Mouse (Mus musculus) neural tube, embryonic 13.5 days (tissue): Measurements from ENCODE around the gene Cd248. TPM values are rescaled to one million over a fixed set of nuclear protein-coding genes. Genes with fewer than 3 reads are reported as not detected.

Experiments
- ATAC-seq: fragments of 200-750 bp; cut with Nextera tagmentation; 2 replicates; pipeline ENCODE4 v1.8.0; 2017; ENCODE audit warnings: low read depth, mild to moderate bottlenecking, moderate TSS enrichment, moderate library complexity
- H3K27ac ChIP-seq: fragments of 300-500 bp; sonication (generic); replicated peaks from 2 replicates; pipeline ENCODE4 v1.5.1; 2015; ENCODE audit warnings: moderate library complexity, mild to moderate bottlenecking, inconsistent platforms
- H3K27me3 ChIP-seq: fragments of 300-500 bp; sonication (generic); 2 replicates; pipeline ENCODE4 v1.6.1; 2015; ENCODE audit warnings: mild to moderate bottlenecking, inconsistent platforms
- H3K36me3 ChIP-seq: fragments of 300-500 bp; sonication (generic); 2 replicates; pipeline ENCODE4 v1.6.1; 2015; ENCODE audit warnings: mild to moderate bottlenecking, inconsistent platforms
- H3K4me1 ChIP-seq: fragments of 300-500 bp; sonication (generic); replicated peaks from 2 replicates; pipeline ENCODE4 v1.6.1; 2015; ENCODE audit warnings: inconsistent platforms
- H3K4me2 ChIP-seq: fragments of 300-500 bp; sonication (generic); 2 replicates; pipeline ENCODE4 v1.6.1; 2015; ENCODE audit warnings: inconsistent platforms, mild to moderate bottlenecking, moderate library complexity
- H3K4me3 ChIP-seq: fragments of 300-500 bp; sonication (generic); 2 replicates; pipeline ENCODE4 v1.5.1; 2015; ENCODE audit warnings: mild to moderate bottlenecking, inconsistent platforms
- H3K9ac ChIP-seq: fragments of 300-500 bp; sonication (generic); 2 replicates; pipeline ENCODE4 v1.6.1; 2015; ENCODE audit warnings: moderate library complexity, mild to moderate bottlenecking, inconsistent platforms
- H3K9me3 ChIP-seq: fragments of 300-500 bp; sonication (generic); 2 replicates; pipeline ENCODE4 v1.6.1; 2016; ENCODE audit warnings: inconsistent platforms
- WGBS: fragments of 180-500 bp; shearing (Covaris S2); methylation state at CpG from one replicate; pipeline ENCODE4 v1.1.7; 2015; 5-methylcytosine and 5-hydroxymethylcytosine counted together
- polyA plus RNA-seq: library from polyadenylated mRNA; unstranded; fragments of >200 nt; fragmentation: Nextera tagmentation; extraction: Ambion mirVana; gene quantifications from 2 replicates; pipeline ENCODE4 v1.2.1, GENCODE M21; 2015

The Cd248 gene
- polyA plus RNA-seq, 1 experiment from 2014 or later: 26.3 TPM

DNA sequence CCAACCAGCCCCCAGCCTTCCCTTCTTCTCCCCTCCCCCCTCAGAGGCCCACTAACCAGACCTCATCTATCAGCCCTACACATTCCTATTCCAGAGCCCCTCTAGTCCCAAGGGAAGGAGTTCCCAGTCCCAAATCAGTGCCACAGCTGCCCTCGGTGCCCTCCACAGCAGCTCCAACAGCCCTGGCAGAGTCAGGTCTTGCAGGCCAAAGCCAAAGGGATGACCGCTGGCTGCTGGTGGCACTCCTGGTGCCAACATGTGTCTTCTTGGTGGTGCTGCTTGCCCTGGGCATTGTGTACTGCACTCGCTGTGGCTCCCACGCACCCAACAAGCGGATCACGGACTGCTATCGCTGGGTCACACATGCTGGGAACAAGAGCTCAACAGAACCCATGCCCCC is 2.1 kb downstream of the Cd248 start:
- Histone ChIP-seq H3K4me3 (peak overlapping the region; percentile 43; the same call in 1 of the 2 replicates), H3K9ac (peak overlapping the region; percentile 8; the same call in 1 of the 2 replicates), H3K27me3 (peaks cover 70% of the 10 kb centered on the region)

DNA sequence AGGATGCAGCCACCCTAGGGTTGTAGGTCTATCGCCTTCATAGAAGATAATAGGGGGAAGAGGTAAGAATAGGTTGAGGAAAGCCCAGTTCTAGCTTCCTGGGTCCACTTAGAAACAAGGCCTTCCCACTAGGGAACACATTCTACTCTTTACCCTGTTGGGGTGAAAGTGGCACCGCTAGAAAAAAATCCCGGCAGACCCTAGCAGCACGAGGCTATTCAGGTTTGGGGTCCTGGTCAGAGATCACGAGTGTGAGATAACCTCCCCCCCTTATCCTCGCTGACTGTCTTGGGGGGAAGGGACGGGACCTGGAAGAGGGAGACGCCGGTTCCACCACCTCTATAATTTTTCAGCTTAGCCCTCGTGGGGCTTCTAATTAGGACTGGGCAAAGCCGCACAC is 3.2 kb downstream of the Cd248 start:
- ATAC-seq: peak; percentile 0; the same call in 1 of the 2 replicates
- peak overlapping the region; percentile 76 for H3K4me2 ChIP-seq
- H3K9ac ChIP-seq: peak overlapping the region; percentile 68
- peak overlapping the region; percentile 43 for H3K4me3 ChIP-seq
- 10% methylated on average over 11 of the region's 11 CpGs for WGBS
- H3K4me1 ChIP-seq: peaks cover 62% of the 10 kb centered on the region
- H3K9me3 ChIP-seq: no peaks in the 10 kb centered on the region
- no peaks in the 10 kb centered on the region for H3K36me3 ChIP-seq
- H3K27me3 ChIP-seq: peaks cover 65% of the 10 kb centered on the region
- H3K27ac ChIP-seq: peak overlapping the region; percentile 79

More for the DNA sequence above, 2.1 kb downstream of the Cd248 start:
- WGBS: 84% methylated on average over 7 of the region's 7 CpGs
- no peaks in the 10 kb centered on the region for H3K36me3 ChIP-seq
- H3K4me1 ChIP-seq: peaks cover 68% of the 10 kb centered on the region
- H3K4me2 ChIP-seq: peak overlapping the region; percentile 76
- no peaks in the 10 kb centered on the region for H3K9me3 ChIP-seq
- ATAC-seq: no peak
- no peak overlapping the region for H3K27ac ChIP-seq

DNA sequence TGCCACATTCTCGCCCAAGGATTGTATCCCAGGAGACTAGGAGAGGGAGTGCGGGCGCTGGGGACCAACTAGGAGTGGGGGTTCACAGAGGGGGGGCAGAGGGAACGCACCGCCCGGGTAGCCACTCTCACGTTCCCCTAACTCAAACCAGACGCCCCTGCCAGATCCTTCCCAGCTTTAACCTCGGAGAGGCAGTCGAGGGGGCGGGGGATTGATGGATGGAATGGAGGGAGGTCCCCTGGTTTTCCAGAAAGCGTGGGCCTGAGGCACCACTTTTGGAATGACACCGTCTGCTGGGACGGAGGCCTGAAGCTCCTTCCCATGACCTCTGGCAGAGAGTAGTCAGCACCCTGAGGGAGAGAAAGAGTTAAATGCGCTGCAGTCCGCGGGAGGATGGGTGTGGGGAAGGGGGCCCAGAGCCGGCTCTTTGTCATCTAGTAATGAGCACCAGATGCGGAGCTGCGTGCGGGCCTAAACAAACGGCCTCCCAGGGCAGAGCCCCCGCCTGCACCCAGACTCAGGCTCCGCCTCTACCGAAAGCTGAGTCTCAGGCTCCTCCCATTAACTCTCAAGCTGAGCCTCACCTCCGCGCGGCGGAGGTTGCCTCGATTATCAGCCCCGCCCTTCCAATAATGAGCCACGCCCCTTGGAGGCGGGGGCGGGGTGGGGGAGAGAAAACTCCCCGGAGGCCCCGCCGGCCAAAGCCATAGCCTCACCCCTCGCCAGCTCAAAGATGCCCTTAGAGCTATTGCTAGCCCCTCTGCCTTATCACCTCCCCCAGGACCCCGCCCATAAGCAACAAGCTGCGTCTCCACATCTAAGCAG is 3.9 kb downstream of the Cd248 start:
- H3K4me1 ChIP-seq: peaks cover 62% of the 10 kb centered on the region
- ATAC-seq: peak; percentile 78
- H3K4me2 ChIP-seq: peak overlapping the region; percentile 76
- under 1% methylated on average over 39 of the region's 40 CpGs for WGBS
- peaks cover 62% of the 10 kb centered on the region for H3K27me3 ChIP-seq
- peak overlapping the region; percentile 68 for H3K9ac ChIP-seq
- H3K4me3 ChIP-seq: peak overlapping the region; percentile 43
- H3K27ac ChIP-seq: peak overlapping the region; percentile 79
- H3K36me3 ChIP-seq: no peaks in the 10 kb centered on the region
- H3K9me3 ChIP-seq: no peaks in the 10 kb centered on the region

DNA sequence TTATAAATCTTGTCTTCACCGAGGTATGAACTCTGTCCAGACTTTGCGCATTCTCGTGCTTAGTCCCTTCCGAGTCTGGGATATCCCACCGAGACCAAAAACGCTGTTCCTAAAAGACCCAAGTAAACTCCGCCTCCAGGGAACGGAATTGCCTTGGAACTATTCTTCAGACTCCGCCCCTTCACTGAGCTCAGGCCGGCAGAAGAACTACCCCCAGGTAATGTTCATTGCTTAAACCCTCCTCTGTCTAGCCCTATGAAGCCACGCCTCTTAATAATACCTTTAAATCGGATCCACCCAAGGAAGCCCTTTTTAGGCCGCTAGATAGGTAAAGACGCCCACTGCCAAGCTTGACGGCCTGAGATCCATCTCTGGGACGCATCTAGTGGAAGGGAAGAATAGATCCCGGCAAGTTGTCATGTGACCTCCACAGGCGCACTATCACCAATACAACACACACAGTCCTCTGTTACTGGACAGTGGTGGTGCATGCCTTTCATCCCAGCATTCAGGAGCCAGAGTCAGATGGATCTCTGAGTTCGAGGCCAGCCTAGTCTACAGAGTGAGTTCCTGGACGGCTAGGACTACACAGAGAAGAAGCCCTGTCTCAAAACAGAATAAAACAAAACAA is 4.6 kb downstream of the Cd248 start:
- Histone ChIP-seq H3K4me1 (peaks cover 56% of the 10 kb centered on the region), H3K27ac (peak overlapping the region; percentile 39), H3K9me3 (no peaks in the 10 kb centered on the region), H3K9ac (peak overlapping the region; percentile 68), H3K4me3 (peak overlapping the region; percentile 43), H3K36me3 (no peaks in the 10 kb centered on the region), H3K27me3 (peaks cover 55% of the 10 kb centered on the region), H3K4me2 (peak overlapping the region; percentile 76)
- peak; percentile 7 for ATAC-seq
- 3% methylated on average over 20 of the region's 20 CpGs for WGBS

DNA sequence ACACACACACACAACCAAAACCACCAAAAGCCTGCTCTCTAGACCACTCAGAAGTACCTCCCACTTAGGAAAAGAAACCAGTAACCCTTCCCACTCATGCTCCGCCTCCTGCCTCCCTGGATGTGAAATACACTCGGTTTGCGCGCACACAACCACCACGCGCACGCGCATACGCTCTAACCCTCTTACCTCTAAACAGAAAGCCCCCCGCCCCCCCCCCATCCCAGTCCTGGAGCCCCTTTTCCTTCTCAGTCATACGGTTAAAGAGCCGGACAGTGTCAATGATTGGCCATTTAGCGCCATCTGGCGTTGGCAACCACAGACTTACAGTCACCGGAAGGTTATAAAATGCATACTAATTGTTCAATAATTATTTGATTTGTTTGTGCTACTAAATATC is 5.2 kb downstream of the Cd248 start:
- Histone ChIP-seq H3K4me1 (peaks cover 50% of the 10 kb centered on the region), H3K4me2 (peak overlapping the region; percentile 76), H3K27ac (no peak overlapping the region; the same call in 1 of the 2 replicates), H3K9me3 (no peaks in the 10 kb centered on the region), H3K4me3 (peak overlapping the region; percentile 43), H3K9ac (no peak overlapping the region), H3K36me3 (no peaks in the 10 kb centered on the region), H3K27me3 (peaks cover 51% of the 10 kb centered on the region)
- 2% methylated on average over 15 of the region's 15 CpGs for WGBS
- no peak for ATAC-seq

- H3K9me3 ChIP-seq: no peaks in the 10 kb centered on the region
- no peak overlapping the region for H3K9ac ChIP-seq
- WGBS: 40% methylated on average over 5 of the region's 5 CpGs
- no peak overlapping the region for H3K27ac ChIP-seq
- no peaks in the 10 kb centered on the region for H3K36me3 ChIP-seq
- H3K4me2 ChIP-seq: no peak overlapping the region
- ATAC-seq: no peak
- H3K27me3 ChIP-seq: peaks cover 47% of the 10 kb centered on the region
- no peak overlapping the region for H3K4me3 ChIP-seq
- H3K4me1 ChIP-seq: peaks cover 45% of the 10 kb centered on the region
These were observed 5.6 kb downstream of the Cd248 start for GRCm38 (mm10) chr19:5073518-5073917.

DNA sequence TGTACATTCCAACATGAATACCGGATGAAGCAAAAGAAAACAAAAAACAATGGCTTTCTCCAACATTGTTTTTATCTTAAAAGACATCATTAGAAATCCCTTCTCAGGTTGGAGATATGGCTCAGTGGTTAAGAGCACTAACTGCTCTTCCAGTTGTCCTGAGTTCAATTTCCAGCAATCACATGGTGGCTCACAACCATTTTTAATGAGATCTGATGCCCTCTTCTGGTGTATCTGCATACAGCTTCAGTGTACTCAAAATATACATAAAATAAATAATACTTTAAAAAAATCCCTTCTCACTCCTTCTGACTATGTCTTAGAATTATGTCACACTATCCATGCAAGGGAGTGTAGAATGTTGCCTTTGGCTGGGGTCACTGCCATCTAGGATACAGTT is 11.4 kb downstream of the Cd248 start:
- WGBS: 98% methylated on average over 1 of the region's 1 CpGs

GRCm38 (mm10) chr19:5082005-5082404 is 14.1 kb downstream of the Cd248 start:
- Histone ChIP-seq H3K4me1 (peaks cover 13% of the 10 kb centered on the region; the same call in 1 of the 2 replicates), H3K36me3 (no peaks in the 10 kb centered on the region), H3K27me3 (peaks cover 76% of the 10 kb centered on the region), H3K9ac (no peak overlapping the region), H3K4me2 (no peak overlapping the region), H3K27ac (no peak overlapping the region), H3K4me3 (no peak overlapping the region), H3K9me3 (no peaks in the 10 kb centered on the region)
- ATAC-seq: no peak
- 65% methylated on average over 18 of the region's 18 CpGs for WGBS

More for the DNA sequence above, 11.4 kb downstream of the Cd248 start:
- Histone ChIP-seq H3K4me3 (no peak overlapping the region), H3K36me3 (no peaks in the 10 kb centered on the region), H3K9me3 (no peaks in the 10 kb centered on the region), H3K4me2 (no peak overlapping the region), H3K9ac (no peak overlapping the region), H3K4me1 (no peaks in the 10 kb centered on the region), H3K27ac (no peak overlapping the region), H3K27me3 (peaks cover 68% of the 10 kb centered on the region)
- no peak for ATAC-seq

- ATAC-seq: no peak
- Histone ChIP-seq H3K9me3 (no peaks in the 10 kb centered on the region), H3K4me3 (no peak overlapping the region), H3K4me2 (no peak overlapping the region), H3K4me1 (peaks cover 18% of the 10 kb centered on the region), H3K9ac (no peak overlapping the region), H3K27ac (no peak overlapping the region), H3K27me3 (peaks cover 76% of the 10 kb centered on the region), H3K36me3 (no peaks in the 10 kb centered on the region)
- WGBS: 68% methylated on average over 24 of the region's 24 CpGs
These were observed 14.7 kb downstream of the Cd248 start for GRCm38 (mm10) chr19:5082596-5082995.

DNA sequence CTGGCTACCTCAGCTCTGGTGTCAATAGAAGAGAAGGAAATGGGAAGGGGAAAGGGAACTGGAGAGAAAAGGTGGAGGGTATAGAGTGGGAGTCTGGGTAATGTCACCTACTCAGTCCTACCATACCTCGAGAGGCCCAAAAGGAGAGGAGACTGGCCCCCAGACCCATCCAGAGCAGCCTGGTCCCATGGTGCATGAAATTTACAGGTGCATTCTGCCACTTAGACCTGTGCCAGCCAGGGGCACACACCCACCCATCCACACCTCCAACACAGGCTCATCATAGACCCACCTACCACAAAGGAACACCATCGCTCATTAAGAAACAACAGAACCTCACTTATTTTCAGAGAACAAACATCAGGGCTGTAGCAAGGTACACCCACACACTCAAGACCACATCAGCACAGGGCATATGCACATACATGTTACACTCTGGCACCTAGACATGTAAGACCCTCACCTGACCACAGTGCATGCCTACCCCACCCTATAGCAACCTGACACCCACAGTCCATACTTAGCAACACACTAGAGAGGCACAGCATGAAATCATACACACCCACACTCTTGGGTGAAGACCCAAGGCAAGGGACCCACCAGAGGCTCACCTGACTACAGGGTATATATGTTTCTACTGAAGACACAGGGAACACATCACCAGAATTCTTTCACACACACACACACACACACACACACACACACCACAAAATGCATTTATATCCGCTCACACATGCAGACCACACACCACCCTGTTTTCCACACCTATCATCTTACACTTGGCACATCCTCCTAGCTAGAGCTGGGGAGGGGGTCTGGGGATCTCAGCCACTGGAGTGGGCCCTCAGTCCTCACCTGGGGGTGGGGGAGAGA is 16.3 kb downstream of the Cd248 start:
- H3K4me2 ChIP-seq: peak overlapping the region; percentile 78
- peaks cover 74% of the 10 kb centered on the region for H3K27me3 ChIP-seq
- H3K9me3 ChIP-seq: no peaks in the 10 kb centered on the region
- WGBS: 69% methylated on average over 3 of the region's 3 CpGs
- peaks cover 27% of the 10 kb centered on the region for H3K4me1 ChIP-seq
- peak overlapping the region; percentile 54 for H3K4me3 ChIP-seq
- H3K36me3 ChIP-seq: no peaks in the 10 kb centered on the region
- no peak for ATAC-seq
- H3K27ac ChIP-seq: no peak overlapping the region
- peak overlapping the region; percentile 78 for H3K9ac ChIP-seq

GRCm38 (mm10) chr19:5084834-5085144 is 16.9 kb downstream of the Cd248 start:
- peaks cover 32% of the 10 kb centered on the region for H3K4me1 ChIP-seq
- peaks cover 68% of the 10 kb centered on the region for H3K27me3 ChIP-seq
- H3K9me3 ChIP-seq: no peaks in the 10 kb centered on the region
- H3K27ac ChIP-seq: no peak overlapping the region
- ATAC-seq: no peak
- WGBS: 7% methylated on average over 15 of the region's 15 CpGs
- peak overlapping the region; percentile 78 for H3K4me2 ChIP-seq
- 0 out of 2 replicates have a peak, but pooled peaks cover 3% of the 10 kb centered on the region for H3K36me3 ChIP-seq
- H3K4me3 ChIP-seq: peak overlapping the region; percentile 54
- H3K9ac ChIP-seq: peak overlapping the region; percentile 78
